Mouse (Mus musculus) brain, adult 2 months (tissue): ENCODE data around the gene Clns1a.

ENCODE experiments used
- DNase-seq: peaks from one replicate; pipeline ENCODE4 v3.0.0; 2011; ENCODE audit warnings: low read depth, low spot score

The Clns1a gene

DNA sequence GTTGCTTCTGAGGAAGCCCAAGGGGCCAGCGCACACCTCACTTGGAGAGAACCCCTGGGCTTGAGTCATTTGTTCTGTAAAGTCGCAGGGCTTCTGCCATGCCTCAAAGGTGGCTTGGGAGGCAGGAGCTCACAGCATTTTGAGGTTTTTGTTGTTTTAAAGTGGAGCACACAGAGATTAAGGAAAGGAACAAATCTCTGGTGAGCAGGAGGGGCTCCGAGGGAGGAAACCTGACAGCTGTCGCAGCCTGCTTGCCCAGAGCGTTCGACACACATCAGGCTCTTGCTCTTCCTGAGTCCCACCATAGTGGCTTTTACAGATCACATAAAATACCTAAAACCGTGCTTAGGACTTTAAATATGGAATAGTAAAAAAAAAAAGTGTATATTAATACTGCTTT, 30.3 kb downstream of the Clns1a start:
- DNase-seq: no peak

DNA sequence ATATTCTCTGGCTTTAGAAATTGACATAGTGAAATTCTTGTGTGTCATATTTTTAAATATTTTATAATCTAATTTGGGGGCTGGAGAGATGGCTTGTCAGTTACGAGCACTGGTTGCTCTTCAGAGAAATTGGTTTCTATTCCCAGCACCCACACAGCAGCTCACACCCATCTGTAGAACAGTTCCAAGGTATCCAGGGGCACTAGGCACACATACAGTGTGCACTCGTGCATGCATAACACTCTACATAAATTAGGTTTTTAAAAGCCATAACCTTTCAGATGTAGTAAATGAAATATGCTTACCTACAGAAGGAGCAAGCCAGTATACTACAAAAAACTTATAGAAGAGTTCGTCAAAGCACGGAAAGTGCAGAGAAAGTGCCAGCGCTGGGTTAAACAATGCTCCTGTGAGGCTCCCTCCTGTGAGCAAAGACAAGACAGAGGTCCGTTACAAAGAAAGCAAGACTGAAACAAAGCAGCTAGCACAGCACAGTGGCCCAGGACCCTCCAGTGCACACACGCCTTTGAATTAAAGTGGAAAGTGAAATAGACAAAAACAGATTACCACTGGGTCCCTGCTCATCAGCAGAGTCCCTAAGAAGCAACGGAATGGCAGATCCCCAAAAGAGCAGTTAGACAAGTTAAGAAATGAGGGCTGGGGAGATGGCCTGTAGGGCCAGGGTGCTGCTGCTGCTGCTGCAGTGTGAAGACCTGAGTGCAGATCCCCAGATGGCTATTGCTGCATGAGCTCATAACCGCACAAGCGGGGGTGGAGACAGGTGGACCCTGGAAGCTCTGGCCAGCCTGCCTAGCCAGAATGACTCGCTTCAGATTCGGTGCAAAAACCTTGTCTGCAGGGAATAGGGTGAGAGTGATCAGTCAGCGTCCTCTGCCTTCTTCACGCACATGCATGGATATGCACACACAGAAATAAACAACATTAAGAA, 32.5 kb downstream of the Clns1a start:
- no peak for DNase-seq

DNA sequence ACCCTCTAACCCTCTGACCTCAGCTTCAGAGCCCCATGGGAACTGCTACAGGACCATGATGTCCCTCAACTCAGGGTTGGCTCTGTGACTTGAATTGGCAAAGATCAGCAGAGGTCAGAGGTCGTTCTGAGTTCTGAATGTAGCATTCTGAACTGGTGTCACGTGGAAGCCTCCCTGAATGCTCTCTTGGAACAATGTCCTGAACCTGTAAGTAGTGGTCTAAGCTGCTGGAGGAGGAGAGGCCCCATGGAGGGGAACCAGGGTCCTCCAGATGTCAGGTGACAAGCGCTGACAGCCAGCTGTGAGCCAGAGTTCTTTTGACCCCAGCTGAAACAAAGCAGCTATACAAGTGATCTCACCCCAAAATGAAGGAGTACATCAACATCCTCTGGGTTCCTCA, 34.0 kb downstream of the Clns1a start:
- DNase-seq: no peak

DNA sequence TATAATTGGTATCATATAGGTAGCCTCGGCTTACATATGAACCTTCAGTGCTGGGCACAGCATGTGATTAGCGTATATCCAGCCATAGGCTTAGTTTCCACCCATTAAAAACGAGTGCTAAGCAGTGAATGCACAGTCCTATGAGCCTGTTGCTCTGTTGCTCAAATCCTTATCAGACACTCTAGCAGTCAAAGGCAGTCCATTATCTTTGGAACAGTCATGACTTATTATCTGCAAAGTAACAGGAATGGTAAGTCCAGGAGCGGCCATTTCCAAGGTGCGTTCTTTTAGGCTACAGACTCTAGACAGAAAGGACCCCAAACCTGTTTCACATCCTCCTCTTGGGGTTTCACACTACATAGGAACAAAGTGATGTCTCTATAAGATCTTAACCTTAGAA, 37.2 kb downstream of the Clns1a start:
- DNase-seq: no peak

DNA sequence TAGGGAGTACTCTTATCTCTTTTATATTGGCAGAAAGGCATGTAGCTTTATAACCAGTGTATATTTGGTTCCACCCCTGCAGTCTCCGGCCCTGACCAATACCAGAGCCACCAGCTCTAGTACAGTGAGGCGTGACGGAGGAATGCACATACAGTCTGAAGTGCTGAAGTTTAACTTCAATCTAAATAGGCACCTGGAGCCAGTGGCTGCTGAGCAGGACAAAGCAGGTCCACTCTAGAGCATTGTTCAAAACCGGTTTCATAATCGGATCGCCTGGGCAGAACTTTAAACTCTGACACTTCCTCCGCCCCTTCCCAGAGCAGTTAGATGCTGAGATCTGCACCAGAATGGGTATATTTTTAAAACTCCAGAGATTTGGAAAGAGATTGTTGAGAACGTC, 38.6 kb downstream of the Clns1a start:
- no peak for DNase-seq

DNA sequence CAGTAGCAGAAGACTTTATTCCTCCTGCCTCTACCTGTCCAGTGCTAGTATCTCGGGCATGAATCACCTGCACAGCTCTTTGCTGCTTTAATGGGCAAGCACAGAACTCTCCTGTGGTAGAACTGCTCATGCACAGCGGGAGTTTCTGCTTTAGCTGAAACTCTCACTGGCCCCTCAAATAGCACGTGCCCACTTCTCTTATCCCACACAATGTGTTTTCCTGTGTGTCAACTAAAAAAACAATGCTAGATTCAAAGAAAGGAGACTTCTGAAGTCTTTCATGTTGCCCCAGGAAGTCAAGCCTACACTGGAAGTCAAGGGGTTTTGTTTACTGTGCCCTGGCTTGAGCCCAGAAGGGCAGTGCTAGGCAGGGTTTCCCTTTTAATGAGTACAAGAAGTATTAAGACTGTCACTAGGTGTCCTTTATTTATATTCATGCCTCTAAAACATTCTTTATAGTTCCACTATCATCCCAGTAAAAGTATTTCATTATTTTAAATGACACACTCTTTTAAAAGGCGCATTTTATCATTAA, 39.5 kb downstream of the Clns1a start:
- DNase-seq: no peak

DNA sequence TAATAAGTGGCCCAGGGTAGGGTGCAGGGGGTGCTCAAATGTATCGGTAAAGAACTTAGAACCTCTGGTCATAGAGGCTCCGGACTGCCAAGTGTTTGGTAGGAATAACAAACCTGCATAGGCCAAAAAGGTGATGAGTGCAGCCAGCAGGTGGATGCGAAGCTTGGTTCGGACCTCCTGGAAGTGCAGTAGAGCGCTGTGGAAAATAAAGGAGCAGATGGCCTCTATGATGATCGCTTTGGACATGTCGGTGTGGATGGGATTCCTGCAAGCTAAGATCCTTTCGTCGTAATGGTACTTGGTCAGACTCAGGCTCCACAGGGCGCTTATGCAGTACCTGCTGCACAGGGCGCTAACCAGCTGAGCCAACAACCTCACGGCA, 40.8 kb downstream of the Clns1a start:
- peak; percentile 55 for DNase-seq

DNA sequence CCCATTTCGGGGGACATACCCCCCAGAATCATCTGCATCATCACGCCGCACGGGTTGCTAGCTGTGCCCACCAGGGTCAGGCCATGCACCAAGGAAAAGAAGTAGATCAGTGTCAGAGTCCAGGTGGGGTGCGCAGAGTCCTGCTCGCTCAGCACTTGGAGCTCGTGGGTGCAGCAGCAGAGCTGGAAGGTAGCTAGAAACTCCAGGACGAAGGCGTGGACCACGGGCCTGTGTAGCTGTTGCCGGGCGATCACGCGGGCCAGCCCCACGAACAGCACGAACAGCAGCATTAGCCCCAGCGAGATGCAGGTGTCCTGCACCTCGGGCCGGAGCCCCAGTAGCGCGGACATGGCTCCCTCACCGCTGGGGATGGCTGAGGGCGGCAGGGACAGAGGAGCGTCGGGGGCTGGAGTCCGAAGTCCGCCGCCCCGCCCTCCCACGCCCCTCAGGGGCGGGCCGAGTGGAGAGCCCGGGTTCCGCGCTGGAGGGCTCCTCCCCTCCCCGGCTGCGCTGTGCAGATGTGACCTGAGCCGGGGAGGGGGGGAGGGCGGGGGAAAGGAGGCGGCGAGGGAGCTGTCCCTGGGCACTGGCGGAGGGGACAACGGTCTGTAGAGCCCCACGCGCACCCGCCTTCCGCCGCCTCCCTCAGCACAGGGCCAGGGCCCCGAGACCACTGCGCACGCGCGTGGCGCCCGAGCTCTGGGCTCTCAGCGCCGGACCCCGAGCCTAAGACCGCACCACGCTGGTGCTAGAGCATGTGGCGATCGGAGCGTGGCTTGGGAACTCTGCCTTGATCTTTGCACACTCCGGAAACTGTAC, 41.4 kb downstream of the Clns1a start, which contains the start of gene Aqp11:
TSS of gene Aqp11 (minus strand) at position 652 of the 819 bp plus-strand sequence.
- DNase-seq: peak; percentile 84

DNA sequence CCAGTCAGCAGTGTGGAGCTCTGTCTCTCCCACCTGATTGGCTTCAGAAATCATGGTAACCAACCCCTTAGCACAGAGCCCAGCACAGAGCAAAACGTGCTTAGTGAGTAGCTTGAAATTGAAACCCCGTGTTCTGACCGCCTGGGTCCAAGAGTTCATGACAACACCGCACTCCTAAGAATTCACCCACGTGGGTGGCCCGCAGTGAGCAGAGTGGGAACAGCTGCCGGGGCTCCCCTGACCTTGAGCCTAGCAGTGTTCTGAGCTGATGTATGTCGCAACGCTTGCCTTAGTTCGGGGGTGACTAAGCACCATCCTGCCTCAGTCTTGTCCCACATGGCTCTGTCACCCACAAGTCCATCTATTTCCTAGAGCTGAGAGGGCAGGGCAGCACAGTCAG, 44.5 kb downstream of the Clns1a start:
- DNase-seq: no peak

DNA sequence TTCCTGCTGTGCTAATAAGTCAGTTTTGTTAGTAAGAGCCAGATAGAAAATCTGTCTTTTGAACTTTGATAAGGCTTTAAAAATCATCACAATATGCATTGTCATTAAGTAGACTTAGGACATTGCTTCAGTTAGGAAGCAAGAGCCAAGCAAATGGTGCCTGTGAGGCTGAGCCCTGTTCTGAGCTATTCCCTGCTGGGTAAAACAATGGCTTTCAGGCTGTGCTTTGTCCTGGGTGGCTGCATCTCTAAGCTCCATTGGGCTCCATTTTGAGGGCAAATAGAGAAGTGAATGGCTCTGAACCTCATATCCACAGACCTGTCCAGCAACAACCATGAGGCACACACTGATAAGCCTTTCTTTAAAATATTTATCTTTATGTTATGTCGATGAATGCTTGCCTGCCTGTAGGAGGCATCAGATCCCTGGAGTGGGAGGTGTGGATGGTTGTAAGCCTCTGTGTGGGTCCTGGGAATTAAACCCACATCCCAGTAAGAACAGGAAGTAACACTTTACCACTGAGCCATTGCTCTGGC, 45.4 kb downstream of the Clns1a start:
- DNase-seq: no peak

DNA sequence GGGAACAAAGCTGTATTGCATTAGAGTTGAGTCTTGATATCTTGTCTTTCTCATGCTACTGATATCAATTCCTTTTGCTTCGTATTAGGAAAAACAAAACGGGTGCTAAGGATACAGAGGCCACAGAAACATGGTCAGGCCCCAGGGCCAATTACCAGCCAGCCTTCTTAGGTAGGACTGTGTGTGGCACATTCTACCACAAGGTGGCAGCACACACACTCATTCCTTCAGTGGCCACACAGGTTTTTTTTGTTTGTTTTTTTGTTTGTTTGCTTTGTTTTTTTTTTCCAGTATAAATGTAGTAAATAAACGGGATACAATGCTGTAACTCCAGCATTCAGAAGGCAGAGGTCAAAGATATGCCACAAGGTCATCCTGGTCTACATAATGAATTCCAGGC, 48.9 kb downstream of the Clns1a start:
- DNase-seq: peak; percentile 88

DNA sequence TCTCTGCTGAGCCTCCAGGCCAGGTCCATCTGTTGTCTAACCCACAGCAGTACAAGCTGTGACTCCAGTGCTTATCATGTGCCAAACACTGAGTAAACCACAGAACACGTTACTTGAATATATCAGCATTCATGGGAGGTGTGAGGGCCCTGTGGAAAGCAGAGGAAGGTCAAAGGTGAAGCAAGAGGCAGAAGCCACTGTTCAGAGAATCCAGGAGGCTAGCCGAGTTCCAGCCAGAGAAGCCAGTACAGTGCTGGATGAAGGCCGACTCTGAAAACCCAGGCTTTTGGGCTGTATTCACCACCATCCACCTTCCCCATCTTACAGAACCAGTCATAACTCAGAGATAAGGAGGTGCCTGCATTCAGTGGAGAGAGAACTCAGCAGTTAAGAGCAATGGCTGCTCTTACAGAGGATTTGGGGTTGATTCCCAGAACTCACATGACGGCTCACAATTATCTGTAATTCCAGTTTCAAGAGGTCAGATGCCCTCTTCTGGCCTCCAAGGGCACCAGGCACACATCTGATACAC, 50.8 kb downstream of the Clns1a start:
- DNase-seq: no peak

DNA sequence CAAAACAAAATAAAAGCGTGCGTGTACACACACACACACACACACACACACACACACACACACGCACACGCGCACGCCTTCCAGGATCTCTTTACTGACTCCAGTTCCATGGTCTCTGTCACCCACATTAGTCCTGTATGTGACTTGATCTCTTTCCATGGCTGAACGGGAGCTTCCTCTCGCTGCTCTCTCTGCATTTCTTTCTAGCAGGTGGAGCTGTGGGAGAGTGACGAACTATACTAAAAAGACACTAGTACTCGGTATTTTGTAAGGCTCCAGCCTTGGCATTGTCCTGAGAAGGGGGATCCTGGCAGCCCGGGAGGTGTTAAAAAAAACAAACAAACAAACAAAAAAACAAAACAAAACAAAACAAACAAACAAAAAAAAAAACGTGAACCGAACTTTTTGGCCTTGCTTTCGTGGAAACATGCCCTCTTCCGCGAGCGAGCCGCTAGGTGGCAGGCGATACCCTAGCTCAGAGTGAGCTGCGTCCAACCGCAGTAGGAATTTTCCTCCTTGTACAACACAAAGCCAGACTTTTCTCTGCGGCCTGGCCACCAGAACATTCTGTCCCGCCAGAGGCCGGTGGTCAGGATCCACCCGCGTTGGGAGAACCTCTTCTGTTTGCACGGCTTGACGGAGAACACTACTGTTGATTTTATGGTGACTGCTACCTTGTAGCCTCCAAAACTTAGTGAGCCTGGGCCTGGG, 51.5 kb downstream of the Clns1a start:
- DNase-seq: peak; percentile 94

DNA sequence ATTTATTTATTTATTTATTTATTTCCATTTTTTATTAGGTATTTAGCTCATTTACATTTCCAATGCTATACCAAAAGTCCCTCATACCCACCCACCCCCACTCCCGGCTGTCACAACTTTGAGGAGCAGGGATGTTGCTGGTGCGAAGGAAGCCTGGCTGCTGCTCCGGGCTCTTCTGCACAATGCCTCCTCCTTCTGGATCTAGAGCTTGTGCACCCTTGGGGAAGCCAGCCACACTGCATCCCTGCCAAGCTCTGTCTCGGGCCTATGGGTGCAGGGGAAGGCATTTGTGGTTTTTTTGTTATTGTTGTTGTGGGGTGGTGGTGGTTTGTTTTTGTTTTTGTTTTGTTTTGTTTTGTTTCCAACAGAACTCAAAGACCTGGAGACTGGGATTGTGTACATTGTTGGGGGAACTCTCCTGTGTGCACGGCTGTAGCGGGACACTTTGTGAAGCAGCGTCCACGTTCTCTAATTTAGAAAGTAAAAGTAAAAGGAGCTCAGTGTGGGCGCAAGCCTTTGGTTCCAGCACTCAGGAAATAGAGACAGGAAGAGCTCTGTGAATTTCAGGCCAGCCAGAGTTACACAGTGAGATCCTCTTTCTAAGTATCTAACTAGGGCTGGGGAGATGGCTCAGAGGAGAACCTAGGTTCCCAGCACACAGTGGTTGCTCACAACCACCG, 52.2 kb downstream of the Clns1a start:
- peak; percentile 56 for DNase-seq

DNA sequence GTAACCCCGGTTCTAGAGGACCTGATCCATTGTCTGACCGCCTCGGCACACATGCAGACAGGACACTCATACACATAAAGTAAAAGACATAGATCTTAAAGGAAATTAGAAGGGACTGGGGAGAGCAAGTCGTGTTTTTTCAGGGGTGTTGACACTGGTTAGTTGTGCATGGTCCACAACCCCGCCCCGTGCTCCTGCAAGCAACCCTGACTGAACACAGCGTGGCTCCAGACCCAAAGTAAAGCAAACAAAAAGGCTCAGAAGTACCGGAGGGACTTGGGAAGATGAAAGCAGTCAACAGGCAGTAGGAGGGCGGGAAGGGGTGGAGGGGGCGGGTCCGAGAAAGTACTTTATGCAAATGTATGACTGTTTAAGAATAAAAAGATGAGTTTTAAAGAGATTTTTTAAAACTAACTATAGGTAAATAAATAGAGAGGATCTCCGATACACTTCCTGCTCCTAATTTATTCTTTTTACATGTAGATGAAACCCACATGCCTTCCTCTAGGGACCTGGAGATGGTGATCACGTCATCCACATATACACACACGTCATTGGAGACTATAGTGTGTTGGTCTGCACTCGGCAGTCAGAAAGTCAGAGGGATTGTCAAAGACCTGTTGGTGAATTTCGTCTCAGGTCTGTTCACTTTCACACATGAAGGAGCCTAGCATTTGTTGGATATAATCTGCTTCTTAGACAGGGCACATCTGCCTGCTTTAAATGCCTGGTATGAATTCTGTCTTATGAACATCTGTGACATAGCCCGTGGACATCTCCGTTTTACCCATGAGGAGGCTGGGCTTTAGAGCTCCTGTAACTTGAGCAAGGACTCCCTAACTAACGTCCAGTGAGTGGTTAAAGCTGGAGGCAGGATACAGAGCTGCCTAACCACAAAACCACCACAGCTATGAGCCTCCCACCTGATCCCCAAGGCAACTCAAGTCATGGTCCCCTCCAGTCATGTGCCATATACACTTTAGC, 53.1 kb downstream of the Clns1a start:
- no peak for DNase-seq

DNA sequence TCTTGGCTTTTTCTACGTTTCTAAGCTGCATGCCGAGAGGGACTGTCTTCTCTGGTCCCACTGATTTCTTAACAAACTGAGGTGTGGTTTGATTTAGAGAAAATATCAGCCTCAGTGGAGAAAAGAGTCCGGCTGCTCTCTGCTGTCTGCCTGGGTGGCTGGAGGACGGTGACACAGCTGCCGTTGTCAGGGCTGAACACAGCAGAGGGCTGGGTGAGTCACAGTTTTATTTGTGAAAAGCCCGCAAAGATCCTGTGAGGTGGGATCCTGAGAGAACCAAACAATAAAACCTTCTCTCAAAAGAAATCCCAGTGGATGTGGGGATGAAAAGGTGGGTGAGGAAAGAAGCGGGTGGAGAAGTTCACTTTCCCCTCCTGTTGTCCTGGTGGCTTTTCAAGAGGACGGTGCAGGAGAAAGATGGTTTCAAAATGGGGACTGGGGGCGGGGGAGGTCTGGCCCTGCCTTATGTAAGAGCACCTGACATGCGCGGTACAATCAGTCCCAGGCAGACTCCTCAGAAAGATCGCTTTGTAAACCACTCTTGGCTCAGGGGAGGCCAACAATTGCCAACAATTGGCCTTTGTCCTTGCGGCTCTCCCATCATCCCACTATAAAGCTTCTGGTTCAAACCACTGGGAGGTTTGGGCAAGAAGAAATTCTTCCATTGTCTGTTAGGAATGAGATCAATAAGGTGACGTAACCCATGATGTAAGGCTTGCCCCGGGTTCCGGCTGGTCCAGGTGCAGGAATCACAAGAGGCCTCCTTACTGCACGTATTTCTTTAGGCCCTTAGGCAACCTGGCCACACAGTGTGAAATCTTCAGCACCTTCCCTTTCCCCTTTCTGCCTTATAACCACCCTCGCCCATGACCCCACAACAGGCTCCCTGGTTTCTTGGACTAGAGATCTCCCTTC, 60.8 kb downstream of the Clns1a start:
- DNase-seq: peak; percentile 96

DNA sequence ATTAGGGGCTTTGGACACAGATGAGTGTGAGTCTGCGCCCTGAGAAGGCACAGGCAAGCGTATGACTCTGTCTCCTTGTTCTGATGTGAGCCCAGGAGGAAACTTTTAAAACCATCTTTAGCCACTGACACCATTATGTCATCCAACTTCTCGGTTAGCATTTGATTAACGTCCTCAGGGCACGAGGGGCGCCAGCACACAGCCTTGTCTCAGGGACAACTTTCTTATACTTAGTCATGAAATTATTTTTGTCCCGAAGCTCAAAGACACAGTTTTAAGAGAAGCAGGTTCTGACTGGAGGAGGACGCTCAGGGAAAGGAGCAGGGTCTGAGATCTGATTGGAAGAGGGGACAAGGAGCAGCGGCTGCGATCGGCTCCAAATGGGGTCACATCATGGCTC, 68.2 kb downstream of the Clns1a start:
- DNase-seq: peak; percentile 25
